Mouse (Mus musculus): ENCODE measurements around the gene Ryr2. TPM values are rescaled to one million over a fixed set of nuclear protein-coding genes. Genes with fewer than 3 reads are reported as not detected.
A peak's percentile ranks its signal among the peaks of the same experiment; 100 is the strongest.
"Not testable (repeated sequence)": the region's sequence is repeated elsewhere in the genome, so short reads cannot be mapped to it uniquely, and the experiment has no call there.

The Ryr2 gene
- polyA plus RNA-seq (2015; fragmentation: Nextera tagmentation; extraction: Ambion mirVana), result 3.5 and 4.4 TPM in 2 replicates

DNA sequence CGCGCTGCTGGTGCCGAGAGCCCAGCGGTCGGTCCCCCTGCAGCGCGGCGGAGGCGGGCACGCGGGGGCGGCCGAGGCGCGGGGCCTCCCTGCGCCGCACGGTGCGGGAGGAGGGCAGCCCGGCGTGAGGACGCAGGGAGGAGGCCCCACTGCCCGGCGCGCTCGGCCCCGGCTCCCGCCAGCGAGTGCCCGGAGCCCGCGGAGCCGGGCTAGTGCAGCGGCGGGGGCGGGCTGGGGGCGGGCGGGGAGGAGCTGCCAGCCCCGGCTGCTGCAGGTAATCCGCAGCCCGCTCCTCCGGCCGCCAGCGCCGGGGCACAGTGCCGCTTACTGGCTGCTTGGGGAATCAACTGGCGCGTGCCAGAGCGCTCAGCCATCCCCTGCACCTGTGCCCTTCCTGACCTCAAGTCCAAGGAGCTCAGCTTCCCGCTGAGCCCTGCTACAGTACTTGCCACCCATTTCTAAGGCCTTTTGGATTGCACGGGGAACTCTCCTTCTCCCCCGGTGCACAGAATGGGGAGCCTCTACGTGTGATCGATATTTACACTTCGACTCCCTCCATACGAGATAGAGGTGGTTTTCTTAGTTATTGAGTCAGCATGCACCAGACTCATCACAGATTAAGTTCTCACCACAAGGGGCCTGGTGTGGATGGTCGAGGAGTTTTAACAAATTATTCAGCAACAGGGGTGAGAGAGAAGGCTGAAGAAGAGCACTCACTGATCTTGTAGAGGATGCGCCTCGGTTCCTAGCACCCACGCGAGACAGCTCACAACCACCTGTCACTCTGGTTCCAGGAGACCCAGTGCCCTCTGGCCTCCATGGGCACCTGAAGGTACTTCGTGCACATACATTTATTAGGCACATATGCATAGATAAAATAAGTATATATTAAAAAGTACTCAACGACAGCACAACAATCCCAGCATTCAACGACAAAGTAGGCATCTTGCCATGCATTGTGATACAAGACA is at the start of gene Ryr2:
Gene Ryr2 (minus strand): TSS at position 284 of the 971 bp plus-strand sequence.
- H3K27ac ChIP-seq, result peak within 1 kb of the TSS; percentile 76
- peaks cover 23% of the 10 kb centered on the region for H3K4me1 ChIP-seq
- H3K4me2 ChIP-seq, result peak within 1 kb of the TSS; percentile 72
- peak; percentile 92 for ATAC-seq (replicated peaks)
- no peaks in the 10 kb centered on the region for H3K36me3 ChIP-seq (replicated peaks)
- H3K4me3 ChIP-seq, result peak within 1 kb of the TSS; percentile 68
- no peaks in the 10 kb centered on the region for H3K27me3 ChIP-seq (replicated peaks)
- H3K9ac ChIP-seq, result peak within 1 kb of the TSS; percentile 64
- 9% methylated on average over 44 of the region's 64 CpGs for WGBS
- no peaks in the 10 kb centered on the region for H3K9me3 ChIP-seq

DNA sequence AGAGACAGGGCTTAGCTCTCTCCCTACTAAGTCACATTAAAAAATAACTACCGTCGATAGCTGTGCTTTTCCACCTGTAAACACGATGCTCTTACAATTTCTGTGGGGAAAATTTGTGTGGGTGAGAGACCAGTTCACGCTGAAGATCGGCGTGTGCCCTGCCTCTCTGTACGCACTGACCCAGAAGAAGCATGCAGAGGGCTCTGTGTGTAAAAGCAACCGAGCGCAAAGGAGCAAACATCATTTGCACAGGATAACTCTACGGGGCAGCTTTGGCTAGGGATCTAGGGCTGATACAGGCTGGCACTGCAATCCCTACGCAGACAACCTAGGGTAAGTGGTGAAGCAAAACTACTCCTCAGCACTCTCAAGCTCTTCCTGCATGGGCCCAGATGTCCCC is 47.2 kb upstream of the Ryr2 start:
- Histone ChIP-seq H3K4me3 (no peak overlapping the region), H3K4me2 (no peak overlapping the region), H3K27ac (0 out of 2 replicates have a peak overlapping the region, but pooled peaks have one; percentile 9), H3K9ac (no peak overlapping the region), H3K9me3 (no peaks in the 10 kb centered on the region), H3K4me1 (no peaks in the 10 kb centered on the region), H3K27me3 (replicated peaks) (no peaks in the 10 kb centered on the region), H3K36me3 (replicated peaks) (no peaks in the 10 kb centered on the region)
- WGBS, result 67% methylated on average over 11 of the region's 11 CpGs
- ATAC-seq (replicated peaks), result 0 out of 2 replicates have a peak, but pooled peaks have one; percentile 41

DNA sequence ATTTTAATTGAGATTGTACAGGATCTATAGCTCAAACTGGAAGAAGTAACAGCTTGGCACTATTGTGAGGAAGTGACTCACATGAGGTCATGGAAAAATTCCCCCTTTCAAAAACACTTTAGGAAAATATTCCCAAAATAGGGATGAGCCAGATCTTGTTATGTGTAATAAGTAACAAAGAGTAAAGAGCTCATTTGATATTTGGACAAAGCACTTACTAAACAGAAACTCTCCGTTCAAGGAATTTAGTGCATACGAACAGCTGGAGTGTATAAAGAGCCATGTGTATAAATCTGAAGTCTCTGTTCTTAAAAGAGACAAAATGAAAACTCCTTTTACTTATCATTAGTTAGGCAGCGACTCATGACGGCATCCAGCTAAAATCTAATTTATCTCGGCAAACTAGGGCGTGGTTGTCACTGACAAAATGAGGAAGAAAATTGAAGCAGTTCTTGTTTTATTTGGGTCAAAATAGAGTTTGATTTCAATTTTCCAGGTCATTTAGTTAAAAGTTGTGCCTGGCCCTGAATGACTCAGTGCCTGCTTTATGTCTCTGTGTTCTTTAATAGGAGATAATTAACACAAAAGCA is 40.3 kb upstream of the Ryr2 start:
- Histone ChIP-seq H3K27ac (no peak overlapping the region), H3K36me3 (replicated peaks) (no peaks in the 10 kb centered on the region), H3K4me2 (no peak overlapping the region), H3K27me3 (replicated peaks) (no peaks in the 10 kb centered on the region), H3K4me1 (no peaks in the 10 kb centered on the region), H3K9me3 (no peaks in the 10 kb centered on the region), H3K9ac (no peak overlapping the region), H3K4me3 (no peak overlapping the region)
- WGBS, result 85% methylated on average over 6 of the region's 6 CpGs
- ATAC-seq (replicated peaks), result no peak

DNA sequence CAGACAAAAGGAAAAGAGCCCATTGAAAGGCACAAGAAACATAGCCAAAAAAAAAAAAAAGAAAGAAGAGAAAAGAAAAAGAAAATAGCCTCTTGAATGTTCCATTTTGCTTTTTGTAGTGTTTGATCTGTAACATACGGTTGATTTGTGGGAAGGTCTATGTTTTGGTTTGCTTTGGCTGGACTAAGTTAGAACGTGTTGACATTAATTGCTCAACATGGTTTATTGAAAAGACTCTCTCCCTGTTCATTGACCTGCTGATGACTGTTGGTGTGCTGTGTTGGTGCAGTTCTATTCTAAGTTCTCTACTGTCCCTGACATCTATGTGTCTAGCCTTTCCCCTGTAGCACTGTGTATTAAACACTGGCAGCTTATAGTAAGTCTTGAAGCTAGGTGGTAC is 39.7 kb upstream of the Ryr2 start:
- H3K4me2 ChIP-seq, result no peak overlapping the region
- H3K36me3 ChIP-seq (replicated peaks), result no peaks in the 10 kb centered on the region
- no peak for ATAC-seq (replicated peaks)
- H3K9ac ChIP-seq, result no peak overlapping the region
- H3K27me3 ChIP-seq (replicated peaks), result no peaks in the 10 kb centered on the region
- no peaks in the 10 kb centered on the region for H3K9me3 ChIP-seq
- no peaks in the 10 kb centered on the region for H3K4me1 ChIP-seq
- no peak overlapping the region for H3K27ac ChIP-seq
- WGBS, result 84% methylated on average over 2 of the region's 2 CpGs
- no peak overlapping the region for H3K4me3 ChIP-seq

DNA sequence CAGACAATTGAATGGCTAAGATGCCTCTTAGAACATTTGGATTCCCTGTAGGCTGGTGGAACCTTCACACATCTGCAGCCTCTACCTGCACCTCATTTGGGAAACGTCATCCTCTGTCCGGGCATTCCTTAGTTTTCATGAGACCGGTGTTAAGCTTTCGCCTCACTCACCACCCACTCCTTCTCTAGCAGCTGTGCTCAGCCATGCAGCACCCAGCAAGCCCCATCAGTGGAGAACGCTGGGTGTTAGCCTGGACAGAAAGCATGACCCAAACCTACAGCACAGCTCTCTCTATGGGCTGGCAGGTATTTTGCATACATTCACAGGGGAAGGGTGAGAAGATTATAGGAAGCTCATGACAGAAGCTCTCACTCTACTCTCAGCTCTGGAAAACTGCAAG is 36.6 kb upstream of the Ryr2 start:
- H3K4me1 ChIP-seq, result no peaks in the 10 kb centered on the region
- H3K27me3 ChIP-seq (replicated peaks), result no peaks in the 10 kb centered on the region
- no peak overlapping the region for H3K4me2 ChIP-seq
- H3K4me3 ChIP-seq, result no peak overlapping the region
- no peak overlapping the region for H3K27ac ChIP-seq
- H3K36me3 ChIP-seq (replicated peaks), result no peaks in the 10 kb centered on the region
- no peak for ATAC-seq (replicated peaks)
- no peak overlapping the region for H3K9ac ChIP-seq
- no peaks in the 10 kb centered on the region for H3K9me3 ChIP-seq
- WGBS, result 92% methylated on average over 5 of the region's 5 CpGs

DNA sequence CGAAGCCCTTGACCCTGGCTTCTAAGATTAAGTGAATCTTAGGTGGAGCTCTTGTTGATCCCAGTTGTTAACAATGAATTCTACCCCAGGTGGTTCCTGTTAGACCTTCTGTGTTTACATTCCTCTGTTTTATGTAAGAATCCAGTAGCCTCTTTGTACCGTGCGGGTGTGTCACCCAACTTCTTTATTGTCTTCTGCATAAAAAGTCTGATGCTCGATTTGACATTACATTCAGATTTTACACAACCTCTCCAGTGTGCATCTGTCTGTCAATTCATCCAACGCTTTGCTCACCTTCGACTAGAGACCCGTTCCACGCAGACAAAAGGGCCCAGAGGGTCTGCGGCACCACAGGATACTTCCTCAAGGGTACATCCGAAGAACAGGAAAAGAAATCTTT is 29.7 kb upstream of the Ryr2 start:
- not testable (repeated sequence) for H3K27me3 ChIP-seq (replicated peaks); H3K9me3 ChIP-seq; ATAC-seq (replicated peaks); H3K36me3 ChIP-seq (replicated peaks); H3K4me3 ChIP-seq; H3K4me2 ChIP-seq; H3K9ac ChIP-seq; H3K4me1 ChIP-seq; H3K27ac ChIP-seq
- WGBS, result 92% methylated on average over 10 of the region's 10 CpGs

DNA sequence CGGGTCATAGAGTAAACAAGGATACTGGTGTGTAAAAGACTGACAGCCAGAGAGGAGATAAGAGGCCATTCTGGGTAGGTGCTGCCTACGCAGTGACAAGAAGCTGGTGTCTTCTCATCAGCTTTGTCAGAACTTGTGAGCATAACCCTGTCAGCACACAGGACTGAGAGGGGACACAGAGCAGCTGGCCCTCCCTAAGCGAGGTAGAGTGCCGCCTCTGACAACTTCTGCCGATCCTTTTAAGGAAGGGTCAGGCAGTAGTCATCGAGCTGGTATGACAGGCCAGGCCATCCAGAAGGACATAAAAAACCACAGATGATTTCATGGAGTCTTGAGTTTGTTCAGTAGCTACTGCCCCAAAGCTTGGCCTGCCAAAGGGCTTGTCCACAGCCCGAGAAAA is 26.8 kb upstream of the Ryr2 start:
- Histone ChIP-seq H3K4me1 (peaks cover 7% of the 10 kb centered on the region; the same call in 1 of the 2 replicates), H3K36me3 (replicated peaks) (no peaks in the 10 kb centered on the region), H3K4me3 (no peak overlapping the region), H3K27ac (no peak overlapping the region), H3K9ac (no peak overlapping the region), H3K27me3 (replicated peaks) (no peaks in the 10 kb centered on the region), H3K4me2 (no peak overlapping the region), H3K9me3 (no peaks in the 10 kb centered on the region)
- no peak for ATAC-seq (replicated peaks)
- 89% methylated on average over 7 of the region's 7 CpGs for WGBS

DNA sequence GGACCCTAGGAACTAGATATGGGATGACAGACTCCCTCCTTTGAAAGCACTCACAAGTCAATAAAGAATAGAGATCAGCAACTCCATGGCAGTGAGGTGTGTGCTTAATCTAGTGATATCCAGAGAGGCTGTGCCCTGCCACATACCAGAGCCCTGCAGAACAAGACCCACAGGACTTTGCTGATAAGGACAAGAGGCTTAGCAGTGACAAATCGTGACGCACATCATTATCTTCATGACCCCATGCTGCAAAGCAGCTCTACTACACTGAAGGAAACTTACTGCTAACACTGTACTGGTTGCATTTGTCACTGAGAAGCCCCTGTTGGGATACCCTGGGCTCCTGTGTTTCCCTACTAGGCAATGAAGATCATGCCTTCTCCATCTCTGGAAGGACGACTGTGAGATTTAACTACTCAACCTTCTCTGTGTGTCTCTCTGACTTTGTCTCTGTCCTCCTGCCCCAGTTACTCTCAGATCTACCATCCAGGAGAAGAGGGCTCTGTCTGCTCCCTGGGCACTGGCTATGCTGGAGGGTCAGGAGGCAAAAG is 25.5 kb upstream of the Ryr2 start:
- Histone ChIP-seq H3K4me1 (peaks cover 7% of the 10 kb centered on the region; the same call in 1 of the 2 replicates), H3K4me2 (no peak overlapping the region), H3K9ac (no peak overlapping the region), H3K36me3 (replicated peaks) (no peaks in the 10 kb centered on the region), H3K27me3 (replicated peaks) (no peaks in the 10 kb centered on the region), H3K27ac (no peak overlapping the region), H3K9me3 (no peaks in the 10 kb centered on the region), H3K4me3 (no peak overlapping the region)
- WGBS, result 92% methylated on average over 3 of the region's 3 CpGs
- ATAC-seq (replicated peaks), result no peak

DNA sequence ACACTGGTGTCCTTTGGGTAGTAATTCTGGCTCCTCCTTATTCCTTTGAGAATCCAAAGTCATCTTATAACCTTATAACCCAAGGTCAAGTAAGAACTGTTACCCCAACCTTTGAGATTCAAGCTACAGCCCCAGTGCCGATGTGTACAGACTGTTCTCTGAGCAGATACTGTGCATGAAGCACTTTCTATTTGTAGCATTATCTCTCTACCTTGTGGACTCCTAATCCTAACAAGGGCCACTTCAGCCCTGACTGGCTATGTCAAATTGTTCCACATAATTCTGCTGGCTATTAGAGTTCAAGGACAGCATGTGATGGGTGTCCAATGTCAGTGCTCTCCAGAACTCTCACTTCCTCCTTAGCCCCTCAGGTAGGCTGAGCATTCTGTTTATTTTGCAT is 22.4 kb upstream of the Ryr2 start:
- Histone ChIP-seq H3K9me3 (no peaks in the 10 kb centered on the region), H3K4me3 (no peak overlapping the region), H3K27me3 (replicated peaks) (no peaks in the 10 kb centered on the region), H3K4me2 (no peak overlapping the region), H3K4me1 (peaks cover 7% of the 10 kb centered on the region; the same call in 1 of the 2 replicates), H3K27ac (no peak overlapping the region), H3K9ac (no peak overlapping the region), H3K36me3 (replicated peaks) (no peaks in the 10 kb centered on the region)
- ATAC-seq (replicated peaks), result no peak
- WGBS, result 93% methylated on average over 1 of the region's 1 CpGs

DNA sequence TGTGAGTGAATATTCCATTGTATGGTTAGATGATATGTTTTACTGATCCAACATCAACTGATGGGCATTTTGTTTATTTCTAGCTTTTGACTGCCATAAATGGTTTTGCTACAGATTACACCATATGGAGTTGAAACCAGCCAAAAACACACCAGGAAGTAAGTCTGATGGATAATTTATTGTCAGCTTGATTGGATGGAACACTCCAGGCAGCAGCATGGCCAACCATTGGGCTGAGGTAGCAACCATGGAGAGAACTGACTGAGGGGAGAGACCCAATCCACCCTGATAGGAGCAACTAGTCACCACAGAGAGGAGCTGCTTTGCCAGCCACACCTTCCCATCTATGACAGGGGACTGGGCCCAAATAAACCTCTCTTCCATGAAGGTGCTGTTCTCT is 19.4 kb upstream of the Ryr2 start:
- H3K9ac ChIP-seq, result no peak overlapping the region
- H3K4me2 ChIP-seq, result no peak overlapping the region
- H3K4me1 ChIP-seq, result peaks cover 2% of the 10 kb centered on the region; the same call in 1 of the 2 replicates
- H3K36me3 ChIP-seq (replicated peaks), result no peaks in the 10 kb centered on the region
- H3K9me3 ChIP-seq, result no peaks in the 10 kb centered on the region
- no peaks in the 10 kb centered on the region for H3K27me3 ChIP-seq (replicated peaks)
- no peak overlapping the region for H3K4me3 ChIP-seq
- H3K27ac ChIP-seq, result no peak overlapping the region
- ATAC-seq (replicated peaks), result no peak

DNA sequence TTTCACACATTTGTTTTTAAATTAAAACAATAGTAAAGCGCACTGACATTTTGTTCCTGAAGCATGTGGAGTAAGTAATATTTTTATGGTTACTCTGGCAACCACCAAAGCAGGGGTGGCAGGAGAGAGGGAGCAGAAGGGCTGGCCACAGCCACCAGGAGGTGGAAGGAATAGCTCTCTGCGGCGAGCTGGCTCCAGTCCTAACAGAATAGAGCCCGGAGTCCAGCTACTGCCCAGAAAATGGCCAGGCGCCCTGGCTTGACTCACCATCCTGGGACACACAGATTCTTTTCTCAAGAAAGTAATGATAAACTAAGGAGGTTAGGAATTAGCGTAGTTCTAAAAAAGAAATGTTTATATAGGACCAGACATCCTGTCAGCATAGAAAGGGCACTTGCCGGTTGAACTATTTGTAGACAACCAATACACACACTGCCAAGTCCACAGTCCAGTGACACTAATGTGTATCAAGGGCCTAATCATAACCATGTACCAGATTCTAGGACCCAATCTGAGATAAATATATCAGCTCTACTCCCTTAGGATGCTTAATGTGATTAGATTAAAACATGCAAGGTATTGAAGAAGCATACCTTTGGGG is 18.3 kb upstream of the Ryr2 start:
- Histone ChIP-seq H3K27me3 (replicated peaks) (no peaks in the 10 kb centered on the region), H3K9ac (no peak overlapping the region), H3K36me3 (replicated peaks) (no peaks in the 10 kb centered on the region), H3K4me3 (no peak overlapping the region), H3K4me2 (no peak overlapping the region), H3K4me1 (no peaks in the 10 kb centered on the region), H3K27ac (no peak overlapping the region), H3K9me3 (no peaks in the 10 kb centered on the region)
- 85% methylated on average over 7 of the region's 7 CpGs for WGBS
- ATAC-seq (replicated peaks), result no peak

DNA sequence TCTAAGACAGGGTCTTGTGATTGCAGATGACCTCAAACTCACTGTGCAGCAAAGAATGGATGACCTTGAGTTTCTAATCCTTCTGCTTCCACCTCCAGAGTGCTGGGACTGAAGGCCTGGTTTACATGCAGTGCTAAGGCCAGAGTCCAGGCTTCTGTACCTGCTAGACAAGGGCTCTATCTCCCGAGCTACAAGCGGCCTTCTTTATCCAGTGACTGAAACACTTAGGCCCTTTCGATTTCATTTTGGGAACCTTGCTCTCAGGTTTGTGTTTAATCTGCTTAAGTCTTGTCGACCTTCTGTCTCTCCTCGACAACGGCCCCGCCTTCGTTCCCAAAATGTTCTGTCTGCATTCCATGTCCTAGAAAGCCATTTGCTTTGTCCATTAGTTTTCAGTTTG is 8.8 kb upstream of the Ryr2 start:
- Histone ChIP-seq H3K9ac (no peak overlapping the region), H3K4me3 (no peak overlapping the region), H3K4me1 (no peaks in the 10 kb centered on the region), H3K4me2 (no peak overlapping the region), H3K27me3 (replicated peaks) (no peaks in the 10 kb centered on the region), H3K36me3 (replicated peaks) (no peaks in the 10 kb centered on the region), H3K27ac (no peak overlapping the region), H3K9me3 (no peaks in the 10 kb centered on the region)
- WGBS, result 88% methylated on average over 8 of the region's 8 CpGs
- no peak for ATAC-seq (replicated peaks)
